Mouse (Mus musculus) E14TG2a.4 (cell line): ENCODE data around the gene Myl7.

Source experiments
- H3K27me3 ChIP-seq: 2 replicates; pipeline ENCODE4 v1.6.1; 2014; ENCODE audit warnings: low read length, control low read depth; ENCODE audit not compliant: insufficient read depth
- H3K36me3 ChIP-seq: 2 replicates; pipeline ENCODE4 v1.6.1; 2014; ENCODE audit warnings: low read length, control low read depth; ENCODE audit not compliant: insufficient read depth
- H3K4me1 ChIP-seq: replicated peaks from 2 replicates; pipeline ENCODE4 v1.6.1; 2014; ENCODE audit warnings: low read depth, low read length, control low read depth
- H3K4me3 ChIP-seq: replicated peaks from 2 replicates; pipeline ENCODE4 v1.5.1; 2014; ENCODE audit warnings: mild to moderate bottlenecking, low read length
- H3K9me3 ChIP-seq: 2 replicates; pipeline ENCODE4 v1.6.1; 2014; ENCODE audit warnings: low read length, control low read depth
- CTCF ChIP-seq: conservative IDR thresholded peaks from 2 replicates; pipeline ENCODE4 v1.5.1; 2014; ENCODE audit warnings: low read length
- NANOG ChIP-seq: IDR thresholded peaks from 2 replicates; pipeline ENCODE4 v1.6.1; 2014; ENCODE audit warnings: borderline replicate concordance, low read length, mixed read lengths
- POU5F1 ChIP-seq: IDR thresholded peaks from 2 replicates; pipeline ENCODE4 v1.6.1; 2014; ENCODE audit warnings: low read length, borderline replicate concordance

Myl7 gene

DNA sequence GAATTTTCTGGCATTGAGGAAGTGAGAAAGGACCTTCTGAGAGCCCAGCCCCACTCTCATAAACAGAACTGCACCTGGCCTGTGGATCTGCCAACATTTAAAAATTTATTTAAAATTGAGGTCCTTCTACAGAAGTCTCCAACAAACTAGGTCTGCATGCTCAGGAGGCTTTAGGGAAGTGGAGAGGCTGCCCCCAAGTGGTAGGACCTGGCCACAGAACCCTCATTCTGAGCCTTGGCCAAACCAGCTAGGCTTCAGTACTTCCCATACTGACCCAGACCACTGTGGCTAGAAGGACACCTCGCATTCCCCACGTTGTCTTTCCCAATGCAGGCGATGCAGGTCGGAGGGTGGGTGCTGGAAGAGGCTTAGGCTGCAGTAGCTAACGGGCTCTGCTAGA is 14.1 kb upstream of the Myl7 start:
- H3K9me3 ChIP-seq: no peaks in the 10 kb centered on the region
- H3K27me3 ChIP-seq: peaks cover 33% of the 10 kb centered on the region
- H3K4me1 ChIP-seq: peaks cover 8% of the 10 kb centered on the region
- no peak for TF ChIP-seq POU5F1
- peak; percentile 69 for TF ChIP-seq CTCF
- H3K36me3 ChIP-seq: no peaks in the 10 kb centered on the region
- H3K4me3 ChIP-seq: no peak overlapping the region

DNA sequence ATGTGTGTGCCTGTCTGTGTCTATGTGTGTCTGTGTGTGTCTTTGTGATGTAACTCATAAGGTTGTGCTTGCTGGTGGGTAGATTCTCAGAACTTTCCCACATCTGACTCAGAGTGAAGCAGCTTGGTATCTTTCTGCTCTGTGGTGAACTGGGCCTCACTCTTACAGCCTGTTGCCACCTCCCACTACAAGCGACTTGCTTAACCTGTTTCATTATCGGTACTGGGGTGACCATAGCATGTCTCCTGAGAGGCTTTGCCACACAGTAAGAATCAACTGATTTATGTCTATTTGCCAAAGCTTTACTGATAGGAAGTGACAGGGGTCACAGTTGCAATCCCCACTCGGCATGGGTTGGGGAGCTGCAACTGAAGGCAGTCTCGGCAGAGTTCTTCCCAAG is 10.1 kb upstream of the Myl7 start:
- Histone ChIP-seq H3K9me3 (no peaks in the 10 kb centered on the region), H3K27me3 (peaks cover 25% of the 10 kb centered on the region), H3K4me1 (peaks cover 20% of the 10 kb centered on the region), H3K36me3 (no peaks in the 10 kb centered on the region), H3K4me3 (no peak overlapping the region)
- TF ChIP-seq NANOG (no peak), CTCF (no peak), POU5F1 (no peak)

DNA sequence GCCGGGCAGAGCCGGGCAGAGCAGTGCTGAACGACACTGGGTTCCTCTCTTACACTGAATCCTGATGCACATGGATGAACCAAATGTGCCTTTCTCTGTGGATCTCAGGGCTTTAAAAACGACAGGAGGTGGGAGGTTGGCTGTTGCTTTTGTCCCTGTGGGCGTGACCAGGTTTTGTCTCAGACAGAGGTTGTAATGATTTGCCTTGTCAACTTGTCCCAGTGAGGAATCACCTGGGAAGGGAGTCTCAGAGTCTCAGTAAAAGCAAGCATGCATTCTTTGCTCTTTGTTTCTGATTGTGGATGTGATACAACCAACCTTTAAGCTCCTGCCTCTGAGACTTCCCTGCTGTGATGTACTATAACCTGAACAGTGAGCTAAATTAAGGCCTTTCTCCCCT is 8.5 kb upstream of the Myl7 start:
- peaks cover 32% of the 10 kb centered on the region for H3K27me3 ChIP-seq
- no peak overlapping the region for H3K4me3 ChIP-seq
- H3K9me3 ChIP-seq: no peaks in the 10 kb centered on the region
- no peaks in the 10 kb centered on the region for H3K36me3 ChIP-seq
- TF ChIP-seq NANOG: no peak
- no peak for TF ChIP-seq CTCF
- no peak for TF ChIP-seq POU5F1
- H3K4me1 ChIP-seq: peaks cover 31% of the 10 kb centered on the region

DNA sequence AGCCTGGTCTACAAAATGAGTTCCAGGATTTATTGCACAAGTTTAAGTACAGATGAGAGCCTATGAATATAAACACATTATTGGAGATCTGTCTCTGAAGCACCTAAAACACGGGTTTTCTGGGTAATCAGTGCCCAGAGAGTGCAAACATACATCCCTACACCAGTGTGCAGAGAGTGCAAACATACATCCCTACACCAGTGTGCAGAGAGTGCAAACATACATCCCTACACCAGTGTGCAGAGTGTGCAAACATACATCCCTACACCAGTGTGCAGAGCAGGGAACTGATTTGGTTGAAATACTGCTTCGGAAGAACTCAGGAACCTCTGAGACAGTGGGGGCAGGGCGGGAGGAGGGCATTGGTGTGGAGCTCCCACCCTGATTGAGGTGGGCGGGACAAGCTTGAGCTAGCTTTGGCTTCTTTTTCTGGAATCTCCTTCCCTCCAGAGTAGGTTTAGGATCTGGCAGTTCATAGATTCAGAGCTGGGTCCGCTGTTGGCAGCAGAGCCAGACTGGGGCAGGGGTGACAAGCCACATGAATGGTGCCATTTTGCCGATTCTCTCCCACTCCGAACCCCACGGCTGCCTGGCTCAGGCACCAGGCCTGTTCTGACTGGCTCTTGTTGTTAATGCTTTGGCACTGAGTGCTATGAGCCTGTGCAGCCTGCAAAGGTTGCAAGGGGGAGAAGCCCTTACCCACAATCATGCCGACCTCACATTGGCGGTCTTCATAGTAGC is 7.4 kb upstream of the Myl7 start:
- Histone ChIP-seq H3K4me3 (peak overlapping the region; percentile 51), H3K27me3 (peaks cover 43% of the 10 kb centered on the region), H3K4me1 (peaks cover 42% of the 10 kb centered on the region), H3K36me3 (no peaks in the 10 kb centered on the region), H3K9me3 (no peaks in the 10 kb centered on the region)
- TF ChIP-seq CTCF: no peak
- TF ChIP-seq NANOG: no peak
- TF ChIP-seq POU5F1: no peak

GRCm38 (mm10) chr11:5904871-5905270 is 6.3 kb upstream of the Myl7 start:
- Histone ChIP-seq H3K36me3 (no peaks in the 10 kb centered on the region), H3K9me3 (no peaks in the 10 kb centered on the region), H3K27me3 (peaks cover 54% of the 10 kb centered on the region), H3K4me1 (peaks cover 51% of the 10 kb centered on the region), H3K4me3 (no peak overlapping the region)
- TF ChIP-seq POU5F1 (no peak), NANOG (no peak), CTCF (no peak)

DNA sequence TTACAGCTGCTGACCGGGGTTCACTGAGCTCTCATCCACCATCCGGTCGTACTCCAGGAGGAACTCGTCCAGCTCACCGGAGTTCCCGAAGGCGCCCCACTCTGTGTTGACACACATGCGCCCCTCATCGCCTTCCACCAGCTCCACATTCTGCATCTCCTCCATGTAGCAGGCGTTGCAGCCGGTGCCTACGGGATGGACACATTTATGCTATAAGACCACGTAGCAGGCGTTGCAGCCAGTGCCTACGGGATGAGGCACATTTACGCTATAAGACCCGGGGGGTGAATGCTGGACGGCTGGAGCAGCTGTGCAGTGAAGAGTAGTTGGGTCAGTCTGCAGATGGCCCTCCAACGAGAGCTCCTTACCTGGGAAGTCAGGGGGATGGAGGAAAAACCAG is 5.8 kb upstream of the Myl7 start:
- TF ChIP-seq POU5F1 (no peak), NANOG (no peak), CTCF (no peak)
- Histone ChIP-seq H3K4me1 (peaks cover 53% of the 10 kb centered on the region), H3K27me3 (peaks cover 59% of the 10 kb centered on the region), H3K9me3 (no peaks in the 10 kb centered on the region), H3K36me3 (no peaks in the 10 kb centered on the region), H3K4me3 (no peak overlapping the region)

- Histone ChIP-seq H3K36me3 (no peaks in the 10 kb centered on the region), H3K4me1 (peaks cover 58% of the 10 kb centered on the region), H3K4me3 (no peak overlapping the region), H3K9me3 (no peaks in the 10 kb centered on the region), H3K27me3 (peaks cover 64% of the 10 kb centered on the region)
- TF ChIP-seq CTCF: no peak
- no peak for TF ChIP-seq POU5F1
- TF ChIP-seq NANOG: no peak
These were observed 5.3 kb upstream of the Myl7 start for GRCm38 (mm10) chr11:5903844-5904243.

DNA sequence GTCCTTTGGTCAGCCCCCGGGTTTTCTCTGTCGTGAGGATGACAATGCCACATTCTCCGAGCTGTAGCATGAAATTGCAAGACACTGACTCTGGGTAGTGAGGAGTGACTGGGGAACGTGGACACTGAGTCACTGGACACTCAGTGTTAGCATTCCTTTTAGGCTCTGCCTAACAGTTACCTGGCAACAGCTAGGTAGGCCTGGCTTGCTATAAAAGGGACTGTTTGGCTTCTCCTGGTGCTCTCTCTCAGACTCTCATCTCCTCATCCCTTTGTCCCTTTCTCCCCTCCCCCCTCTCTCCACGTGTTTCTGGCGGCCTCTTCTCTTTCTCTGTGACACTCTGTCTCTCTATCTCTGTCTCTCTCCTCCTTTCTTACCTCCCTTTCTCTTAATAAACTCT is 3.8 kb upstream of the Myl7 start:
- H3K4me3 ChIP-seq: peak overlapping the region; percentile 68
- TF ChIP-seq NANOG: no peak
- no peak for TF ChIP-seq CTCF
- no peak for TF ChIP-seq POU5F1
- H3K4me1 ChIP-seq: peaks cover 73% of the 10 kb centered on the region
- no peaks in the 10 kb centered on the region for H3K9me3 ChIP-seq
- no peaks in the 10 kb centered on the region for H3K36me3 ChIP-seq
- H3K27me3 ChIP-seq: peaks cover 77% of the 10 kb centered on the region

DNA sequence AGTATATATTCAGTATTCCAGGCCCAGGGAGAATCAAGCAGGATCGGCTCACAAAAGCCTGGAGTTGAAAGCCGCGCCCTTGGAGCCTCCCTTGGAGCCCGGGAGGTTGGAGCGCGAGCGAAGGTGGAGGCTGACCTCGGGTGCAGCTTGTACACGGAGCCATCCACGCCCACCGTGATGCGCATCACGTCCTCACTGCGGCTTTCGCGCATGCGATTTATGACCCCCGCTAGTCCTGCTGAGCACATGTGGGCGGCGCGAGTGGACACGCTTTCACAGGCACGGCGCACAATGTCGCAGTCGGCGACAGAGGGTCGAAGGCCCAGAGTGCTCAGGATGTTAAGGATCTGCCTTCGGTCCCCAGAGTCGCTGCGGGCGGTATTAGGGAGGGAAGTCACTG is 3.4 kb upstream of the Myl7 start:
- Histone ChIP-seq H3K36me3 (no peaks in the 10 kb centered on the region), H3K4me1 (peaks cover 73% of the 10 kb centered on the region), H3K9me3 (no peaks in the 10 kb centered on the region), H3K27me3 (peaks cover 80% of the 10 kb centered on the region), H3K4me3 (peak overlapping the region; percentile 68)
- TF ChIP-seq NANOG: no peak
